Mouse (Mus musculus) megakaryocyte, embryonic 14.5 days (primary cell): ENCODE measurements around the gene Traf3ip3.

Experiments
- FLI1 ChIP-seq: IDR thresholded peaks from 2 replicates; pipeline ENCODE4 v1.6.1; 2012; ENCODE audit warnings: low read length, inconsistent platforms, mixed read lengths
- GATA1 ChIP-seq: IDR thresholded peaks from 3 replicates; pipeline ENCODE4 v1.6.1; 2012; ENCODE audit warnings: mixed read lengths, low read length, inconsistent platforms, borderline replicate concordance

DNA sequence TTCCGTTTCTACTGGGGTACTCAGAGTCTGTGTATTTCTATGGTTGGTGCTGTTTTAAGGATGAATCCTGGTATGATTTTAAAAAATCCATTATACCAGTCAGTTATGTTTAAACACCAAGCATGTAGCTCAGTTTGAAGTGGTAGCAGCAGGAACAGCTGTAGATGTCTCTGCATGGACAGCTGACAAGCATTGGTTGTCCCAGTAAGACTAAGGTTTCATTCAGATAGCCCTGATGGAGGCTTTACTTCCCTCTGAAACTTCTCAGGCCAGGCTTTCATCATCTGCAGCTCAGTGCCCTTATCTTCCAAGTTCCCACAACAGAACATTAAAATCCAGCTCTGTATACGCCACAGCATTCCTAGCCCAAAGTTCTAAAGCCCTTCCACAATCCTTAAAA is 31.2 kb upstream of the Traf3ip3 start:
- TF ChIP-seq GATA1 (no peak), FLI1 (no peak)
